Mouse (Mus musculus): ENCODE results near the gene Ubap2l. TPM values are rescaled to one million over a fixed set of nuclear protein-coding genes. Genes with fewer than 3 reads are reported as not detected.

Gene Ubap2l
- polyA plus RNA-seq, 1 experiment from 2014 or later, result 184 TPM

DNA sequence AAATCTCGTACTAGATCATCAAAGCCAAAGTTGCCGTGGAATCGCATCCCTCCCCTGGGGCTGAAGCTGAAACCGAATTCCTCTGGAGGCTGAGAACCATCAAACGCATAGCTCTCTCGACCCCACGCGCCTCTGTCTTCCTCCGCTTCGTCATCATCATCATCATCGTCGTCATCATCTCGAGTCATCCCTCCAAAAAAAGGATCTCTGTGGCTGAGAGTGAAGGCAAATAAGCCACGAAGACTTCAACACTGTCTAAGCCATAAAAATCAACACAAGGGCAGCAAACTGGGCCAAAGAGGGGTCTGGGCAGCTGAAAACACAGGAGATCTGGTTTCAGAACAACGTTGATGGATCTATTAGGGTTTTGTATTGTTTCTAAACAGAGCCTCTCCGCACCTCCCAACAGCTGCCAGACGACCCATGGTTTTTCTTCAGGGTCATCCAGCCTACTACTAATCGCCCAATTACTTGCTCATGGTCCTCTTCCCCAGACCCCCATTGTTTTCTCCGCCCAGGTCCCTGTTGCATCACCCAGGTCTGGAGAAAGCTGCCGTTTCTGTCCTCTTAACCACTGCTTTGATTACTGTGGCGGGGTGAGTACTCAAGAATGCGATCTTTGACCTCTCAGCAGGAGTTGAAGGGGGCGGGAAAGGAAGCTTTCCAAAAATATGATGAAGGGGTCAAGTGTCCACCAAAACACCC, 54.5 kb downstream of the Ubap2l start:
- no peaks in the 10 kb centered on the region for H3K27me3 ChIP-seq (replicated peaks)
- no peak overlapping the region for H3K27ac ChIP-seq
- peaks cover 17% of the 10 kb centered on the region for H3K4me1 ChIP-seq
- H3K9me3 ChIP-seq, result no peaks in the 10 kb centered on the region
- H3K4me3 ChIP-seq, result peak overlapping the region; percentile 69
- peak overlapping the region; percentile 91 for H3K4me2 ChIP-seq (replicated peaks)
- H3K36me3 ChIP-seq, result peaks cover 38% of the 10 kb centered on the region
- peak overlapping the region; percentile 78 for H3K9ac ChIP-seq
- WGBS, result 9% methylated on average over 23 of the region's 23 CpGs
- ATAC-seq (ENCODE audit: low FRiP score, low read depth), result peak; percentile 65

DNA sequence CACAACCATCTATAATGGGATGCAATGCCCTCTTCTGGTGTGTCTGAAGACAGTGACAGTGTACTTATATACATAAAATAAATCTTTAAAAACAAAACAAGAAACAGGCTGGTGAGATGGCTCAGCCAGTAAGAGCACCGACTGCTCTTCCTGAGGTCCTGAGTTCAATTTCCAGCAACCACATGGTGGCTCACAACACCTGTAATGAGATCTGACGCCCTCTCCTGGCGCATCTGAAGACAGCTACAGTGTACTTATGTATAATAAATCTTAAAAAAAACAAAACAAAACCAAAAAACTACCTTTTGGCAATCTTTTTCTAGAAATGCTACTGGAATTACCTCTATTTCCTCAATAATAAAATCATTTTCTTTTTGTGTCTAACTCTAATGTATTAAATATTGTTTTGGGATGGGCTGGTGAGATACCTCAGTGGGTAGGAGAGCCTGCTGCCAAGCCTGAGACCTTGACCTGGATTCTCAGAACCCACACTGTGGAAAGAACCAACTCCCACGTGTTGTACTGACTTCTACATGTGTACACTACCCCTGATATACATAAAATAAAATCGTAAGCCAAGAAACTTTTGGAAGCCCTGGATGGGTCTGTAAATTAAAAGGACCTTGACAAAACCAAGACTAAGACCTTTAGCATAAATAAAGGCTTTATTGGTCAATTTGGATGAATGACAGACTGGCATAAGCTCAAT, 57.5 kb downstream of the Ubap2l start:
- H3K4me3 ChIP-seq, result no peak overlapping the region
- H3K36me3 ChIP-seq, result peaks cover 17% of the 10 kb centered on the region; the same call in 1 of the 2 replicates
- H3K9me3 ChIP-seq, result no peaks in the 10 kb centered on the region
- no peaks in the 10 kb centered on the region for H3K27me3 ChIP-seq (replicated peaks)
- peaks cover 17% of the 10 kb centered on the region for H3K4me1 ChIP-seq
- no peak overlapping the region for H3K27ac ChIP-seq
- 95% methylated on average over 5 of the region's 5 CpGs for WGBS
- H3K4me2 ChIP-seq (replicated peaks), result no peak overlapping the region
- no peak for ATAC-seq (ENCODE audit: low FRiP score, low read depth)
- H3K9ac ChIP-seq, result no peak overlapping the region

GRCm38 (mm10) chr3:89987822-89988221, 64.6 kb downstream of the Ubap2l start:
- Histone ChIP-seq H3K4me2 (replicated peaks) (no peak overlapping the region), H3K36me3 (no peaks in the 10 kb centered on the region), H3K4me3 (no peak overlapping the region), H3K4me1 (no peaks in the 10 kb centered on the region), H3K27ac (no peak overlapping the region), H3K9ac (no peak overlapping the region), H3K27me3 (replicated peaks) (no peaks in the 10 kb centered on the region), H3K9me3 (no peaks in the 10 kb centered on the region)
- 89% methylated on average over 4 of the region's 4 CpGs for WGBS
- ATAC-seq (ENCODE audit: low FRiP score, low read depth), result no peak

GRCm38 (mm10) chr3:89987211-89987610, 65.2 kb downstream of the Ubap2l start:
- no peaks in the 10 kb centered on the region for H3K4me1 ChIP-seq
- no peak overlapping the region for H3K27ac ChIP-seq
- no peak overlapping the region for H3K4me3 ChIP-seq
- no peaks in the 10 kb centered on the region for H3K36me3 ChIP-seq
- H3K27me3 ChIP-seq (replicated peaks), result no peaks in the 10 kb centered on the region
- H3K4me2 ChIP-seq (replicated peaks), result no peak overlapping the region
- no peaks in the 10 kb centered on the region for H3K9me3 ChIP-seq
- WGBS, result 43% methylated on average over 3 of the region's 3 CpGs
- ATAC-seq (ENCODE audit: low FRiP score, low read depth), result no peak
- no peak overlapping the region for H3K9ac ChIP-seq

DNA sequence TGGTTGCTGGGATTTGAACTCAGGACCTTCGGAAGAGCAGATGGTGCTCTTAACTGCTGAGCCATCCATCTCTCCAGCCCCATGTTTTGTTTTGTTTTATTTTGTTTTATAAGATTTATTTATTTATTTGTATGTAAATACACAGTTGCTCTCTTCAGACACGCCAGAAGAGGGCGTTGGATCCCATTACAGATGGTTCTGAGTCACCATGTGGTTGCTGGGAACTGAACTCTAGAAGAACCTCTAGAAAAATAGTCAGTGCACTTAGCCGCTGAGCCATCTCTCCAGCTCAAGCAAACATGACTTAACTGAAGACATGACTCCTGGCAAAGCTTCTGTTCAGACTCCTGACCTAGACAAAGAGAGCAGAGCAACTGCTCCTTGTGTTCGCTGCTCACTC, 70.0 kb downstream of the Ubap2l start:
- no peaks in the 10 kb centered on the region for H3K4me1 ChIP-seq
- H3K9me3 ChIP-seq, result no peaks in the 10 kb centered on the region
- no peak overlapping the region for H3K4me3 ChIP-seq
- H3K9ac ChIP-seq, result no peak overlapping the region
- no peak overlapping the region for H3K27ac ChIP-seq
- ATAC-seq (ENCODE audit: low FRiP score, low read depth), result no peak
- H3K36me3 ChIP-seq, result no peaks in the 10 kb centered on the region
- H3K27me3 ChIP-seq (replicated peaks), result no peaks in the 10 kb centered on the region
- WGBS, result 76% methylated on average over 5 of the region's 5 CpGs
- H3K4me2 ChIP-seq (replicated peaks), result no peak overlapping the region

- H3K4me1 ChIP-seq, result no peaks in the 10 kb centered on the region
- no peak overlapping the region for H3K27ac ChIP-seq
- H3K9ac ChIP-seq, result no peak overlapping the region
- no peaks in the 10 kb centered on the region for H3K36me3 ChIP-seq
- no peaks in the 10 kb centered on the region for H3K9me3 ChIP-seq
- H3K27me3 ChIP-seq (replicated peaks), result no peaks in the 10 kb centered on the region
- ATAC-seq (ENCODE audit: low FRiP score, low read depth), result no peak
- H3K4me2 ChIP-seq (replicated peaks), result no peak overlapping the region
- H3K4me3 ChIP-seq, result no peak overlapping the region
Measured at GRCm38 (mm10) chr3:89976859-89977258, 75.6 kb downstream of the Ubap2l start.

DNA sequence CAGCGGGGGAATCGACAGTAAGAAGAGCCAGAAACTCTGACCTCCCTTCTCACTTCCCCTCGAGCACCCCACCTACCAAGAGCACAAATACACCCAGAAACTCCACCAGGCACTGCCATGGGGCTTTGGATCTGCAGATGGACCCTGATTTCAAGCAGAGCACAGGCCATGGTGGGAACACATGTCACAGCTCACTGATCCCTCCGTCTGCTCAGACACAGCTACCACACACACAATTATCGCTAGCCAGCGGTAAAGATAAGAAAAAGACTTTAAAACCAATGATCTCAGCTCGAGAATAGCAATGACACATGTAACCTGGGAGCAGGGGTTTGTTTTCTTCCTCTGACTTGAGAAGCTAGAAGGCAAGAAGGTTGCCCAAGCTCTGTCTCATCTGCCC, 83.9 kb downstream of the Ubap2l start:
- no peak overlapping the region for H3K4me2 ChIP-seq (replicated peaks)
- no peak overlapping the region for H3K27ac ChIP-seq
- ATAC-seq (ENCODE audit: low FRiP score, low read depth), result no peak
- H3K27me3 ChIP-seq (replicated peaks), result no peaks in the 10 kb centered on the region
- no peak overlapping the region for H3K4me3 ChIP-seq
- no peaks in the 10 kb centered on the region for H3K36me3 ChIP-seq
- no peaks in the 10 kb centered on the region for H3K9me3 ChIP-seq
- WGBS, result 76% methylated on average over 7 of the region's 7 CpGs
- H3K9ac ChIP-seq, result no peak overlapping the region
- peaks cover 17% of the 10 kb centered on the region for H3K4me1 ChIP-seq

GRCm38 (mm10) chr3:89966946-89967345, 85.5 kb downstream of the Ubap2l start:
- H3K9me3 ChIP-seq, result no peaks in the 10 kb centered on the region
- no peak overlapping the region for H3K27ac ChIP-seq
- H3K36me3 ChIP-seq, result no peaks in the 10 kb centered on the region
- no peak overlapping the region for H3K4me3 ChIP-seq
- H3K4me2 ChIP-seq (replicated peaks), result no peak overlapping the region
- no peak for ATAC-seq (ENCODE audit: low FRiP score, low read depth)
- H3K27me3 ChIP-seq (replicated peaks), result no peaks in the 10 kb centered on the region
- no peak overlapping the region for H3K9ac ChIP-seq
- 73% methylated on average over 4 of the region's 4 CpGs for WGBS
- H3K4me1 ChIP-seq, result peaks cover 25% of the 10 kb centered on the region

GRCm38 (mm10) chr3:89965972-89966371, 86.5 kb downstream of the Ubap2l start:
- no peak overlapping the region for H3K9ac ChIP-seq
- no peak overlapping the region for H3K4me3 ChIP-seq
- no peaks in the 10 kb centered on the region for H3K36me3 ChIP-seq
- ATAC-seq (ENCODE audit: low FRiP score, low read depth), result no peak
- H3K27ac ChIP-seq, result no peak overlapping the region
- H3K4me1 ChIP-seq, result peaks cover 35% of the 10 kb centered on the region
- H3K9me3 ChIP-seq, result no peaks in the 10 kb centered on the region
- H3K27me3 ChIP-seq (replicated peaks), result no peaks in the 10 kb centered on the region
- WGBS, result 86% methylated on average over 5 of the region's 5 CpGs
- H3K4me2 ChIP-seq (replicated peaks), result no peak overlapping the region

DNA sequence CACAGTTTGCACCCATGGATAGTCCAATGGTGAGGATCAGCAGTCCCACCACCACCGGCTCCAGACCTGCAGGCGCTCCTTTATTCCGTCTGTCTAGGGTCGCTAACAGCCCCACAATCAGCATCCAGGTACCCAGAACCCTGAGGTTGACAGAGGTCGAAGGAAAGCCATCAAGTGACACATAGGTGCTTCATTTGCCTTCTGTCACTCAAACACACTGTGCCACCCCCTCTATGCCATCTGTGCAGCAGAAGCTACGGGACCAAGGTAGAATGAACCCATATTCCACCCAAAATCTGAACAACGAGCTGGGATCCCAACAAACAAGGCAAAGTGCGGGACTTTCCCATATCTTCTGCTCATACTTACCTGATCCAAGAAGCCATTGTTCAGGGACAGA, 86.9 kb downstream of the Ubap2l start:
- Histone ChIP-seq H3K9ac (no peak overlapping the region), H3K27me3 (replicated peaks) (no peaks in the 10 kb centered on the region), H3K4me2 (replicated peaks) (no peak overlapping the region), H3K27ac (no peak overlapping the region), H3K4me3 (no peak overlapping the region), H3K4me1 (peaks cover 39% of the 10 kb centered on the region), H3K9me3 (no peaks in the 10 kb centered on the region), H3K36me3 (no peaks in the 10 kb centered on the region)
- 96% methylated on average over 8 of the region's 8 CpGs for WGBS
- ATAC-seq (ENCODE audit: low FRiP score, low read depth), result no peak

- no peaks in the 10 kb centered on the region for H3K9me3 ChIP-seq
- H3K4me3 ChIP-seq, result peak overlapping the region; percentile 96
- H3K27me3 ChIP-seq (replicated peaks), result no peaks in the 10 kb centered on the region
- peak overlapping the region; percentile 88; the same call in 1 of the 2 replicates for H3K27ac ChIP-seq
- WGBS, result 41% methylated on average over 22 of the region's 22 CpGs
- H3K4me1 ChIP-seq, result peaks cover 51% of the 10 kb centered on the region
- peak overlapping the region; percentile 96 for H3K9ac ChIP-seq
- ATAC-seq (ENCODE audit: low FRiP score, low read depth), result no peak
- H3K36me3 ChIP-seq, result 0 out of 2 replicates have a peak, but pooled peaks cover under 1% of the 10 kb centered on the region
- H3K4me2 ChIP-seq (replicated peaks), result peak overlapping the region; percentile 99
Measured at GRCm38 (mm10) chr3:89963926-89964739, 88.3 kb downstream of the Ubap2l start.

DNA sequence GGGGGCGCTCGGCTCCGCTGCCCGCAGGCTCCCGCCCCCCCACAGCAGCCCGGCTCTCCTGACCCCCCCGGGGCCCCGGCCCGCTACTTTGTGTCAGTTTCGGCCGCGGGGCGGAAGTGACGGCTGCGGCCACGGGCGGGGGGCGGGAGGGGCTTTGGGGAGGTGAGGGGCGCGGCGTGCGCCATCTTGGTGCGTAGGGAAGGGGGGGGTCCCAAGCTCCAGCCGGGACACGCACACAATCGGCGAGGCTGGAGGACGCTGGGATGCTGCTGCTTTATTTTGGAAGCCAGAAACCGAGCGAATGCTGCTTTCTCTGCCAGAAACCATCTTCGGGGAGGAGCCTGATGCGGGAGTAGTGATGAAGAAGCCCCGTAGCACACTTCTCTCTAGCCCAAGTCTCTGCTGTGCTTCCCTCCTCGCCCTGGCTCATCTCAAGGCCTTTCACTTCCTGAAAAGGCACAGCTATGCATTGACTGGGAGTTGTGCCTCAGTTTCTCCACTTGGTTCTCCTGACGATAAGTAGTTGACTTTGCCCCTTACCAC, 89.1 kb downstream of the Ubap2l start, which contains the start of gene Atp8b2:
TSS of gene Atp8b2 (minus strand) at position 288 of the 543 bp plus-strand sequence.
- WGBS, result under 1% methylated on average over 34 of the region's 35 CpGs
- peaks cover 8% of the 10 kb centered on the region for H3K36me3 ChIP-seq
- H3K4me1 ChIP-seq, result peaks cover 54% of the 10 kb centered on the region

More for the DNA sequence above, 89.1 kb downstream of the Ubap2l start, which contains the start of gene Atp8b2:
- peak; percentile 54 for ATAC-seq (ENCODE audit: low FRiP score, low read depth)
- peak within 1 kb of the TSS; percentile 88 for H3K27ac ChIP-seq
- peak within 1 kb of the TSS; percentile 96 for H3K9ac ChIP-seq
- peak within 1 kb of the TSS; percentile 96 for H3K4me3 ChIP-seq
- no peaks in the 10 kb centered on the region for H3K9me3 ChIP-seq
- H3K4me2 ChIP-seq (replicated peaks), result peak within 1 kb of the TSS; percentile 99
- no peaks in the 10 kb centered on the region for H3K27me3 ChIP-seq (replicated peaks)

Measured in neural tube, embryonic 12.5 days (tissue).